Mouse (Mus musculus): ENCODE measurements around the gene Wipi1.
A peak's percentile ranks its signal among the peaks of the same experiment; 100 is the strongest.

The Wipi1 gene

DNA sequence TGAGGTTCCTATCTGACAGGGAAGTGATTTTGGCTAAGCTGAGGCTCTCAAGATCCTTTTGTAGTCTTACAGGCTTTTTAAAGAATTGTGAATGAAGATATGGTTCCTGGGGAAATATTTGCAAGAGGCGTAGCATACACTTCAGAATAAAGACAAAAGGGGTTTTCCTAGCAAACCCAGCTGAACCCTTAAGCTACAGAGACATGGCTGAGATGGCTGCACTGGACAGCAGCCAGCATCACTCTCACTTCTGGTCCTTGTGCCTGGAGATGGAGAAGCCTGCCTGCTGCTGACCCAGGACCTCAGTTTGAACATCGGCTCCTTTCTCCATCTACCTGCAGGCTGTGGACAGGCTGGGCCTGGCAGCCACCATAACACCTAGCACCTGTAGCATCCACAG is 37.2 kb downstream of the Wipi1 start:
- no peak for DNase-seq

DNA sequence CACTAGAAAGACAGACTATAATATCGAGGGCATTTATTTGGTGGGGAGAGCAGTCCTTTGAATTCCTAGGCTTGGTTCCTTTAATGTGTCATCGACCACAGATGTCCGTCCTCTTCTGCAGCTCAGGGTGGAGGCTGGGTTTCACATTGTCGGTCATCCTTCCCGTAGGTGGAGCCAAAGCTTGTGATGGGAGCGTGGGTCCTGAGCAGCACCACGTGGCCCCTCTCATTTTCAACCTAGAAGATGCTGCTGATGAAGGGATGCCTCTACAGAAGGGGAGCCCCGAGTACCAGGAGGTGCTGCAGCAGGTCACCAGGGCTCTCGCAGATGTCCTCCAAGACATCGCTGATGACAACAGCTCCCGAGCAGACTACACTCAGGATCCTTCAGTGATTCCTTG is 39.7 kb downstream of the Wipi1 start:
- no peak for DNase-seq

DNA sequence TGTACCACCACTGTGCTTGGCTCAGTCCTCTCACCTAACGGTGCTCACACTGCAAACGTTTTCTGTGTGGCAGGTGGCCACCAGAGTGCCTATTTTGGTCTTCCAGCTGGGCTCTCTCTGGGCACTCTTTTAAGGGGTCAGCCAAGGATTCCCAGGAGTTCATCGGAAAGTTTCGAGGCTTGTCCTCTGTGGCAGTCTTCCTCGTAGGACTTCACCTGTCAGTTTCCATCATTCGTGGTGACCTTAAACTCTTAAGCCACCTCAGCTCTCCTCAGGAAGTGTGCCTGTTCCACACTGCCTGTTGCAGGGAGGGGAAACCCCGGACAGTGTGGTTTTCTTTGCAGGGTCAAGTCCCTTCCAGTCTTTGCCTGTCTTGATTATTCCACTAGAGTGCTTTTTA is 42.0 kb downstream of the Wipi1 start:
- DNase-seq, result no peak

DNA sequence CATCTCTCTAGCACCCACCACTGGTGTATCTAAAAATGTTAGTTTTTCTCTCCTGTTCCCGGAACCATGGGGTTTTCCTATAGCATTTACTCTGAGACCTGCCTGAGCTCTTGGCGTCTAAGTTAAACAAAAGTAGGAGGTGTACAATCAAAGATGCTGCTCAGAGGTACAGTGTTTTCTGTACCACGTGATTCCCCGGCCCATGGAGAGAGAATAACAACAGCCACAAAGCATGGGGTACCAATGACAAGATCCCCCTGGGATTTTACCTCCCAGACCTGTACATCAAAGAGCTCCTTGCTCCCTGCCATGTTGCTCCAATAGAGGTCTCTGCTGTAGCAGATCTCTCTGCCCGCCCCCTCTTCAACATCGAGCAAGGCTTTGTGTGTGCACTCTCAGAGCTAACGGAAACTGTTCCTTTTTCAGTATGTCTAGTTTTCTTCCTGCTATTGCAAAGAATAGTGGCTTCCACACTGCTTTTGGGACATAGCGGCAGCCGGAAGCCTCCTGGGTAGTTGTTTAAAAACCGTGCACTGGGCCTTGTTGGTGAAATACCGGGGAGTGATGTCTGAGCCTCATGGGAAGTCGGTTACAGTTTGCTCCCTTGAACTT is 42.7 kb downstream of the Wipi1 start:
- DNase-seq, result no peak

DNA sequence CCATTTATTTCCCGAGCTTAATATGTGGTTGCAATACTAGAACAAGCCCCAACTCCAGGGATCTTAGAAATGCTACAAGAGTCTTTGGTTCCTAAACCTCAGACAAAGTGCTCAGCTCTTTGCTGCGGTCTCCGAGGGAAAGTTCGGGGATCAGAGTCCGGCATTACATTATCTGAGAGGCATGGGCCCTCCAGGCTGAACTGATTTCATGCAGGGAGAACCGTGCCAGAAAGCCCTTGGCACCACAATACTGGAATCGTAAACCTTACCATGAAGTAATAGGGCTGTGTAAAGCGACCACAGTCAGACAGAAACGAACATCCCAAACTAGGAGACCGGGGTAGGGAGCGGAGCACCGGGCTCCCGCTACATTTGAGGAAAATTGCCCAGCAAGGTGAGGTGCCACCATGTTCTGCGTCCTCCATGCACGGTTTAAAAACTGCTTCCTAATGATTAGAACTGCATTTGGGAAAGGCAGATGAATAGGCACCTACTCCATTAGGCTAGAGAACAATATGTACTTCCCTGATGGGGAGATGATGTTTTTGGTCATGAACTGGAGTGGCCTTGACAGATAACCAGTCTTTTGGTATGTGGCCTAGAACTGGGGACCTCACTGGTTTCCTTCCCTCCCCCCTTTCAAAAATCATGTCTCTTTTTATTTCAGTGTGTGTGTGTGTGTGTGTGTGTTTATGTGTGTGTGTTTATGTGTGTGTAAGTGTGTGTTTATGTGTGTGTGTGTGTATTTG is 47.1 kb downstream of the Wipi1 start:
- DNase-seq, result no peak

DNA sequence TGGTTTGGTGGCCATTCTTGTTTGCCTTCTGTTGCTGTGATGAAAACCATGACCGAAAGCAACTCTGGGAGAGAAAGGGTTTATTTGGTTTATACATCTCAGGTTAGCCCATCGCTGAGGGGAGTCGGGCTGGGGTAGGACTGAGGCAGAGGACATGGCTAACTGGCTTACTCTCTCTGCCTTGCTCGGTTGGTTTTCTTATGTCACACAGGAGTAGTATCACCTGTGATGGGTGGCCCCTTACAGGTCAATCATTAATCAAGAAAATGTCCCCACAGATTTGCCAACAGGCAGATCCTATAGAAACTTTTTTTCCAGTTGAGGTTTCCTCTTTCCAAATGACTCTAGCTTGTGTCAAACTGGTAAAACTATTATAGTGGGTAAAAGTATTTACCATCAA is 48.1 kb downstream of the Wipi1 start:
- DNase-seq, result no peak

DNA sequence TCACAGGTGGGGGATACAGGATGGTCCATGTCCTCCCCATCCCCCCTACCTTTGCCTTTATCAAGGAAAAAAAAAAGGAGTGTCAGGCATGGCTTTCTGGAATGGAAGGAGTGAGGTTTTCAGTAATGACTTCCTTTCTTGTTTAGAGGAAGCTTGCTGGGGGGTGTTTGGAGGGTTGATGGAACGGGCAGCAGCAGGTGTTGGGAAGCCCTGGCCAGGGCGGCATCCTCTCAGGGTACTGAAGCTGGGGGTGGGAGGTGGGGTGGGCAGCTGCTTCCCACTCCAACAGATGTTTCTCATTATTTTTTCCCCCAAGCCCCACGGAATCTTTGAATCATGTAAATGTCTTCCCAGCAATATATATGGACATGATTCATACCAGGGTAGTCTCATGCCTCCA is 50.3 kb downstream of the Wipi1 start:
- DNase-seq, result no peak

DNA sequence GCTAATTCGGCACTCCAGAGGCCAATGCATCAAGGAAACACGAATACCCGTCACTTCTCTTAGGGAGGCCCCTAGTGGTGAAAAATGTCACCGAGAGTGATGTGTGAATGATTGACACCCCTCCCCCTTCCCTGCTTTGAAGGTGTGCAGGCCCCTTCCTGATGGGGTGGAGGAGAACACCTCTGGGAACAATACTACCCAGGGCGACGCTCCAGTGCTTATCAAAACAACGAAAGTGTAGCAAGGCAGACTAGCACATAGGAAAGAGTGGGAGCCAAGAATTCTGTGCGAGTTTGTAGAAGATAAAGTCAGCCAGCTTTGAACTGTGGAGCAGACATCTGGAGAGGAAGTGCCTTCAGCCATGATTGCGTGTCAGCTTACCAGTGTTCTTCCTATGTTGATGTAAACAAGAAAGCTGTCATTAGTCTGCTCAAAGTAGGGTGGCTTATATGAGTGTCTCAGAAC is 50.9 kb downstream of the Wipi1 start:
- DNase-seq, result no peak

DNA sequence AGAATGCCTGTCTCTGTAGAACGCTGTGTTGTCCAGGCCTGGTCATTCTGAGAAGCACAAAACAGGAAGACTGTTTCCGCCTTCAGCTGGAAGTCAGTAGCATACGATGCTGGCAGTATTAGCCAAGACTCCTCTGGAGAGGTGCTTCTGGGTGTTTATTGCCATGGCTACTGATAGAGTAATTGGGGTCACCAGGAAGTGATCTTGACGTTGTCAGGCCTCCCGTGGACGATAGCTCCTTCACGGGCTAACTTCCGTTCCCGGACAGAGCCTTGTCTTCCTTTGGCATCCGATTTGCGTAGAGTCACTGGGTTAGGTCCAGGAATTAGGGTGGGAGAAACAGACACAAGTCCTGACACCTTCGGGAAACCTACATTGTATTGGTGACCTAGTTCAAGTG is 52.5 kb downstream of the Wipi1 start:
- DNase-seq, result no peak

DNA sequence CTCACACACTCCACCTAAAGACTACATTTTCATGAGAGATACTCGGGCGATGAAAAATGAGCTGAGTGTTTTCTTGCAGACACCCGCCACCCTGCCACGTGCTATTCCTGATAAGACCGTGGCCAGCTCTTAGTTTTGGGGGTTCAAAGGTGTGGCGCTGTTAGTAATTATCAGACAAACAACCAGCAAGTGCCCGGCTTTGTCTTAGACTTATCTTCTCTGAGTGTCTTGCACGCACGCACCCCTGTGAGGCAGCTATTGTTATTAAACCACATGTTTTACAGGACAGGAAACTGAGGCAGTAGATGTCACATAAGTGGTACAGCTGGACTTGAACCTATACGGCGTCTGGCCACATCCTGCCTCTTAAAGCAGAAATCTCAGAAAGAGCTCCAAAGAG is 54.3 kb downstream of the Wipi1 start:
- no peak for DNase-seq

DNA sequence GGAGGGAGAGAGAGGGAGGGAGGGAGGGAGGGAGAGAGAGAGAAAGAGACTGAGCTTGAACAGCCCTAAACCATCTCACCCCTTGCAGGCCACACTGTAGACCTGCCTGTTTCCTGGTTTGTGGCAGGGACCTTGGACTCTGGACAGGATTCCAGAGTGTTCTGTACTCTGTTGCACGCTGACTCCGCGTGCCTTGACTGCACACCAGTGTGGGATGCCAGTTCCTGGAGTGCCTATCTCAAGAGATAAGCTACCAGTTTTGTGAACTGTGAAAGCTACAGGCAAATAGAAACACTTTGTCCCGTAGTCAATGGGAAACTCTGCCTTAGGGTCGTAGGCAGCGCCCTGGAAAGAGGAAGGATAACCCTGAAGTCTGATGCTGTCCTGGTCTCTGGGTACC is 55.6 kb downstream of the Wipi1 start:
- no peak for DNase-seq

DNA sequence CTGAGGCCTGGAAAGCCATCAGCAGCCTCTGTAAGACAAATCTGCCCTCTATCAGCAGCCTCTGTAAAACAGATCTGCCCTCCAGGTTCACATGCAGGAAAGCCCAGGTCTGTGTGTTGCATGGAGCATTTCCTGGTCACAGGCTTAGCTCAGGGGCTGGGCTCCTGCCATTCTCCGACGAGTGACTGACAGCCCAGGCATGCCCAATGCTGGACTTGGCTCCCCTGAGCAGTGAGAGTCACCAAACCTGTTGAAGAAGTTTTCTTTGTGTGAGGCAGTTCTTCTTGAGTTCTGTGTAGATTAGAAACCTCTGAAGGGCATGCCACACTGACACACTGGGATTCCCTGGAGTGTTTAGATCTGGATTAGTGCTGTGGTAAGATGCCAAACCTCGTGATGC is 57.3 kb downstream of the Wipi1 start:
- no peak for DNase-seq

DNA sequence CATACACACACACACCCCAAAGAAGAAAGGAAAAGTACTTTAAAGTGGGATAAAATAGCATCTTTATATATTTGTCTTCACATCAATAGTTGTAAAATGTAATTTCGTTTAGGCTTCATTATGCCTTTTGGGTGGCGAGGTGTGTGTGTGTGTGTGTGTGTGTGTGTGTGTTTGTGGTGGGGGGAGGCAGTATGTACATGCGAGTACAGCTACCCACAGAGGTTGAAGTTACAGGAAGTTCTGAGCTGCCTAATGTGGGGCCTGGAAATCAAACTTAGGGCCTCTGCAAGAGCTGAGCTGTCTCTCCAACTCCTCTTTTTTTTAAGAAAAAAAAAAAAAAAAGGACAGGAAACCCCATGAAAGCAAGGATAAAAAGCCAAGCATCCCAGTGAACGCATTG is 57.8 kb downstream of the Wipi1 start:
- DNase-seq, result no peak

DNA sequence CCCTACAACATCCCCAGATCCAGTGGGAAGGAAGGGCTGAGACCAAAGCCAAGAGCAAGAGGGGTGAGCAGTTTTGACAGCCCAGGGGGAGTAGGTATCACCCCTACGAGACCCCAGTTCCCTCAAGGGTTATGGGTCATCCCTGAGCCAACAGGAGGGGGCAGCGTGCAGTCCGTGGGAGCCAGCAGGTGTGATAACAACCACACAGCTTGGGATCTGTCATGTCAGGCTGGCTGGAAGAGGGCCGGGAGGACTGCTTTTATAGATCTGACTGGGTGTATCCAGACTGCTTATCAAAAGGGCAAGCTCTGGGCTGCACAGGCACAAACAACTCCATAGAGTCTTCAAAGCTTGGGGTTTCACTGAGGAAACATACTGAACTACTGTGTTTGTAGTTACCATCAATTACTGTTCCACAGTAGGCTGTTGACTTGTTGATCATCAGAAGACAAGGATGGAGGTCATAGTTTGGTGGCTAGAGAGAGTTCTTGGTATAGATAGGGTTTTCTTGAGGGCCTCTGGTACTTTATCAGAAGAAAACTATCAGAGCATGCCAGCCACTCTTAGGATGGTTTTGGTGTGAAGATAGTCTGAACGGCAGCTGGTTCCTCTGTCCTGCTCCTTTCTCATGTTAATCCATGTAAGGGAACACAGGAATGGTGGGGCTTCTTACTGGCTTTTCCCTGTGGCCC is 62.0 kb downstream of the Wipi1 start:
- DNase-seq, result no peak

DNA sequence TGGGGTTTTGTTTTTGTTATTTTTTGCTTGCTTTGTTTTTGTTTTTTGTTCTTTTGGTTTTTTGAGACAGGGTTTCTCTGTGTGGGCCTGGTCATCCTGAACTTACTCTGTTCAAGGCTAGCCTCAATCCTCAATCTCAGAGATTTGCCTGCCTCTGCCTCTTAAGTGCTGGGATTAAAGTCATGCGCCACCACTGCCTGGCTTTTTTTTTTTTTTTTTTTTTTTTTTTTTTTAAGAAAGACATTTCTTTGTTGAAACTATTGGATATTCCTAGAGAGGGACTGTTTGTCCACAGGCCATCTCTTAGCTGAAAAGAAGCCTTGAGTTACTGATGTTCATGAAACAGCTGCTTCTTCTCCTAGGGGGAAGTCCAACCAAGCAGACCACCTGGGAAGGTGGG is 64.1 kb downstream of the Wipi1 start:
- DNase-seq, result no peak

DNA sequence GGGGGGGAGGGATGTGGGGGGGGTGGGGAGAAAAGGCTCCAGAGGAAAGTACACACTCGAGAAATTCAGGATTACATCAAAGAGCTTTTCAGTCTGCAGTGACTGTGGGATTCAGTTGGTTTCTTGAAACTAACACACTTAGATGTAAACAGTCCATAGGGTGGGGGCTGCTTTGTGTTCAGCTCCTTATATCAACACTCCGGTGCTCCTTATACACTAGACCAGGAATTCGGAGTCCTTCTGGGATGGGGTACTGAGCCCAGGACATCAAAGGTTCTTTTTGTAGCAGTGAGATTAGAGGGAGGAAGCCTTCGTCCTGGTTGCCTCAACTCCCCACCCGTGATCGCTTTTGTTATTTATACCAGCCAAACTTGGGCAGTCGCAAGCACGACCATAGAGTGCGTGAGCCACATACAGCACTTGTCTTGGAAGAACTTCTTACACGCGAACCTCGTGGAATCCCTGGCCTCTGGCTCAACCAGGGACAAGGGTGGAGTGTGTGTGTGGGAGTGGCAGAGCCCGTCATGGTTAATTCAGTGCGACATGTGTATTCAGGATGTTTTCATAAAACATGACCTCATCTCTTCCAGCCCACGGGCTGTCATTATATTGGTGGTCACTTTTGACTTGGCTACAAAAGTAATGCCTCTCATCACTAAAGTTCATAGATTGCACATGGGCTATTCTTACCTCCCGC is 65.3 kb downstream of the Wipi1 start:
- no peak for DNase-seq

DNA sequence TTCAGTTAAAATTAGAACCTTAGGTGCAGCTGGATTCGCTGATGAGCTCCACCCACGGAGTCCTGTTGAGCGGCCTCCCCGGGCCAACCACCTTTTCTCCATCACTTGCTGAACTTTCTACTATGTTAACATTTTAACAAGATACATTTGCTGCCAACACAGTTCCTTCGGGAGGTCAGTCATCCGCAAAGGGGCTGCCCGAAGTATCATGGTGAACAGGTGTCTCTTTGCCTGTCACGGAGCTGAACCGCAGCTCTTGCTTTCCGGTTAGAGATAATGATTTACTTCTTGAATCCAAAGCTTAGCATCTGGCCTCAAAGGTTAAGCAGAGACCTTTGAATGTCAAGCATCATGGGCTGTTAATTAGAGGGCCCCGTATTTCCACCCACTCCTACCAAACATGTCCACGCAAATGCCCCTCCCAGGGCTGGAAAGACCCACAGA is 66.0 kb downstream of the Wipi1 start:
- DNase-seq, result no peak

DNA sequence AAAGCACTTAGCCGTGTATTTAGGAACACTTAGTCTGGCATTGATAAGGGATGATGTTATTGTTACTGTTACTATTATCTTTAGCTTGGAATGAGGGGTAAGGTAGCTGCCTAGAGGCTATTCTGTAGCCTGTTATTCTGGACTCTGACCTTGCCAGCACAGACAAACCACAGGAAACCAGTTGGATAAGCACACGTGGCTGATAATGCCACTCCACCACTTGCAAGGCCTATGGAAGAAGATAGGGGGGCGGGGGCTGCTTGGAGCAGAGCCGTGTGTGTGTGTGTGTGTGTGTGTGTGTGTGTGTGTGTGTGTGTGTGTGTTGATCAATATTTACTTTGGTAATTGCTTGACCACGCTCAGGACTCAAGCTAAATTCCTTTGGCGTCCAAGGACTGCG is 66.5 kb downstream of the Wipi1 start:
- no peak for DNase-seq

DNA sequence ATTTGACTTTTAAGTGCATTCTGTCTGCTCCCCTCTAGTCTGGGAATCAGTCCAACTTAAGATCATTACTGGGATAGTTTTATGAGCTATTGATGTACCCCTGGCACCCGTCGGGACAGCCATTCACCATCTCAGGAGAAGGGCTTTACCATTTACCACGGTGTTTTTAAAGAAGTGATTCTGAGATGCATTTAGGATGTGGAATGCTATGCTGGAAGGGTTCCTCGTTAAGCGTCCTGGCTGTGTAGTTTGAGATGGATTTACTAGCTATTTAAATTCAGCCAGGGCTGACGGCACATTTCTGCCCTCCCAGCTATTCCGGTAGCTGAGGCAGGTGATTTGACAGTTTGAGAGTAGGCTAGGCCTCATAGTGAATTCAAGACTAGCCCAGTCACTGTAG is 67.3 kb downstream of the Wipi1 start:
- DNase-seq, result no peak

DNA sequence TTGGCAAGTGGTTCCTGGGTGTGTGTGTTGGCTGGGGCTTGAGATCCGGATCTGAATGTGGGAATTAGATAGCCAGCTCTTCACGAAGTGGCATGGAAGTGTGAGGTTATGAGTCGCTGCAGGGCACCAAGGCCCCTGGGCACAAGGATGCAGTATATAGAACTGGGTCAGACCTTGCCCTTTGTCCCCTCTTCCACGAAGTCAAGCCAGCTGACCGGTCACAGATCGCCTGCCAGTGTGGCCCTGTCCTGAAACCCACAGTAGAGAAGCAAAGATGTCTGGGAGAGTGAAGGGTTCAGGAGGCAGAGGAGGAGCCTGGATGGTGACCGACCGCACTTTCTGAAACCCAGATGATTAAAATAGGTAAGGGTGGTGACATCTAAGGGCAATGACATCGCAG is 68.3 kb downstream of the Wipi1 start:
- no peak for DNase-seq

DNA sequence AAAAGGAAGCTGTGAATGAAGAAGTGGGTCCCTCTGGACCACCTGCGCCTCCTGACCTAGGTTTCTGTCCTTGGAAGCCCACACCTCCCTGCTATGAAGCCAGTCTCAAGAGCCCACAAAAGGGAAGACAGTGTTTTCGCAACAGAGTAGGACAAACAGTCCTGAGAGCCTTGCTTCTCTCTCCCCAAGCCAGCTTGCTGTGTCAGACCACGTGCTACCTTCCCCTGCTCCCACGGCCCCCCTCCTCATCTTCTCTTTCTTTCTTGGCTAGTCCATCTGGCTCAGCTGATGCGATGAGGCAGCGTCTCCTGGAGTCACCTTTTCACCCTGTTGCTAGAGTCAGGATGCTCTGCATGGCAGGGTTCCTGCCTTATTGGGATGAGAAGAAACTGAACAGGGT is 72.5 kb downstream of the Wipi1 start:
- DNase-seq, result no peak

DNA sequence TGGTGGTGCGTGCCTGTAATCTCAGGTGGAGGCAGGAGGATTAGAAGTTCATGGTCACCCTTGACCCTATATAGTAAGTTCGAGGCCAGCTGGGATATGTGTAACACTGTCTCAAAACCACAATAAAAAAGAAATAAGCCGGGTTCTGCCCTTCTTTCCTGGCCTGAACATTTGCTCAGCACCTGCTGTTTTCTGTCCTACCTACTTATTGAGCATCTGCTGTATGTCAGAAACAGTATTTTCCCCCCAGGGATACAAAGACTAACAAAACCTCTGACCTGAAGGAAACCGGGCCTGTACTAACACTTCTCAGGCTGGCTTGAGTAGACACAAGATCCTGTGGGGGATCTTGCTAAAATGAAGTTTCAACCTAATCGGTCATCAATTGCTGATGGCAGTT is 74.8 kb downstream of the Wipi1 start:
- DNase-seq, result peak; percentile 67

DNA sequence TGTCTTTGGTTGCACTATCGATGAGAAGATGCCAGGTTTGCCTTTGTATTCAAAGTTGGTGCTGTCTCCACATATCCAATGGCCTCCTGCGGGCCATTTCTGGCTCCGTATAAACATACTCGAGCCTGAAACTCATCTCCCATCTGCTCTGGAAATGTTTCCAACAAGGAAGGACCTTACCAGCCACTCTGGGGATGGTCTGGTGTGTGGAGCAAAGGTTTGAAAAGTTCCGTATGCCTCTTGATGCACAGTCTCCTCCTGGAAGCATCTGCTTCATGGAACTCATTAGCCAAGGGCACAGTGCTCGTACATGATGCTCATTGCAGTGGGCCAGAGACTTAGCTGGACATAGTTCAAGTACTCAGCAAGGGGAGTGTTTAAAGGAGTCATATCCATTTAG is 75.8 kb downstream of the Wipi1 start:
- peak; percentile 85 for DNase-seq

DNA sequence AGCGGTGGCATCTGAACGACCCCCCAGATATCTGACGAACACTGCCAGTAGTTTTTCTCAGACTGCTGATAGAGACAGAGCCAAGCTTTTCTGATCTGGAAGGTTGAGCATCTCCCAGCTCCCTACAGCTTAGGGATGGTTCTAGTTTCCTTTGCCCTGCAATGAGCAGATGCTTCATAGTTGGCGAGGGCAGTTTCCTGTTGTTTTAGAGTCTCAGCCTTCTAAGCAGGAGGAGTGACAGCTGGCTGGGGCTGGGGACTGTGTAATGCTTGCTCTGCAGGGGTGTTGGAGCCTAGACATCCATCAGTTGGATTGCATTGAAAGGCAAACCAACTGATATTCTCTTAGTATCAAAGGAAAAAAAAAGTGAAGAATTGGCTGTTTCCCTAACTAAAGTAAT is 81.7 kb downstream of the Wipi1 start:
- DNase-seq, result no peak
